Mouse (Mus musculus) cortical plate, adult 2 months (tissue): ENCODE measurements at regions not wholly inside any gene's neighbourhood (a gene's known extent, or its start where the extent isn't known, plus 50 kb on each side); places are given as distances from the start of the nearest gene placed in this dataset.
A peak's percentile ranks its signal among the peaks of the same experiment; 100 is the strongest.

Experiments used
- H3K27ac ChIP-seq: fragments of 200-500 bp; 2 replicates; pipeline ENCODE4 v1.5.1; 2012; ENCODE audit warnings: low read length, control low read depth, inconsistent platforms; ENCODE audit not compliant: insufficient read depth
- H3K4me1 ChIP-seq: fragments of 200-500 bp; 2 replicates; pipeline ENCODE4 v1.6.1; 2011; ENCODE audit warnings: low read length; ENCODE audit not compliant: control insufficient read depth, insufficient read depth
- H3K4me3 ChIP-seq: fragments of 200-500 bp; 2 replicates; pipeline ENCODE4 v1.5.1; 2011; ENCODE audit warnings: mild to moderate bottlenecking, low read length, control low read depth; ENCODE audit not compliant: insufficient read depth
- CTCF ChIP-seq: fragments of 200-500 bp; IDR thresholded peaks from 2 replicates; pipeline ENCODE4 v1.5.1; 2011; ENCODE audit warnings: mild to moderate bottlenecking, control low read depth, low read length; ENCODE audit not compliant: insufficient read depth; ENCODE audit errors: extremely low read depth
- POLR2A ChIP-seq: fragments of 200-500 bp; IDR thresholded peaks from 2 replicates; pipeline ENCODE4 v1.6.1; 2011; ENCODE audit warnings: mild to moderate bottlenecking, low read length, control low read depth; ENCODE audit not compliant: insufficient read depth; ENCODE audit errors: extremely low read depth

DNA sequence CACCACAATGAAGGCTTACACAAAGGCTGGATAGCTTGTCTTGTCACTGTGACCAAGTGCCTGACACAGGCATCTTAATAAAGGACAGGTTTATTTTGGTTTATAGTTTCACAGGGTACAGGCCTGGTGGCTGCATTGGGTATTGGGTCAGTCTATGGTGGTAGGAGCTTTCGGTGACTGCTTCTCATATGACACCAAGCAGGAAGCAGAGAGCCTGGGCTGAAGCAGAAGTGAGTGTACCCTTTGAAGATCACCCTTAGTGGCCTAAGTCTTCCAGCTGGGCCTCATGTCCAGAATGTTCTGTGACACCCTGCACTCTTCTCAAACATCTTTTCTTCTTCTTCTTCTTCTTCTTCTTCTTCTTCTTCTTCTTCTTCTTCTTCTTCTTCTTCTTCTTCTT is 264.1 kb downstream of the 4933412E24Rik start:
- H3K4me3 ChIP-seq, result no peak overlapping the region
- no peak overlapping the region for H3K27ac ChIP-seq
- TF ChIP-seq CTCF (no peak), POLR2A (no peak)

DNA sequence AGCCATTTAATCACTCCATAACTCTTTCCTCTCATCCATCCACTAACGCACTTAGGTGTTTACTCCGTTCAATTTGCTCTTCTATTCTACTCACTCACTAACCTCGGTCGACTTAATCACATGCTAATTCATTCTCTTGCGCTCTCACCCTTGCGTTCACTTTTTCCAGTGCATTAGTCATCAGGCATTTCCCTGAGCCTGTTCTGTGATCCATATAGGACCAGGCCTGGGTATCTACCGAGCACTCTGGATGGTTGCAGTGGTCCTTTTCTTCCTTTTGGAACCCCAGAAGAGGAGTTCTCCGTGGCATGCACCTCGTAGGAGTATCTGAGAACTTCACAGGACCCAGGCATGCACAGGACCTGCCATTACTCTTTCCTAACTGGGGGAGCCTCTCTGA is 270.1 kb downstream of the 4933412E24Rik start:
- Histone ChIP-seq H3K4me3 (no peak overlapping the region), H3K27ac (no peak overlapping the region), H3K4me1 (no peaks in the 10 kb centered on the region)
- no peak for TF ChIP-seq CTCF
- no peak for TF ChIP-seq POLR2A

More for the DNA sequence above, 264.1 kb downstream of the 4933412E24Rik start:
- 0 out of 2 replicates have a peak, but pooled peaks cover 2% of the 10 kb centered on the region for H3K4me1 ChIP-seq

DNA sequence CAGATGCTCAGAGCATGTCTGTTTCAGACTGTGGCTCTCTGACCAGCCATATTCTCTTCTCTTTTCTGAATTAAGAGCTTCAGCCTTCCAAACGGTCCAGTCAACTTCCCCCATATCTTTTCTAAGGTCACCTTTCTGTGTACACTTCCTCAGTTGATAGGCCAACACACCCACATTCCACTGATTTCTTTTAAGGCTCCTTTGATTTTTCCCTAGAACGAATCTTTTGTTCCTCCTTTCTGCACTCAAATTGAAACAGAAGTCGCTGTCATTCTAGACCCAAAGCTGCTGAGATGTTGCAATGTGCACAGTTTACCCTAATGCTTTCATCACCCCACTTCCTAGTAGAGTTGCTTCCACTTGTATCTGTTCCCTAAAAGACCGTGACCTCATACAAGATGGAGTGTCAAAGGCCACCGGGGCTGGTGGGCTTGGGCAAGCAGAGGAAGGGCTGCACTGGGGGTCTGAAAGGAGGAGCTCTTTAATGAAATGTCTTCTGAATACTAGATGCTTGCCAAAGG is 271.9 kb downstream of the 4933412E24Rik start:
- Histone ChIP-seq H3K4me3 (no peak overlapping the region), H3K4me1 (no peaks in the 10 kb centered on the region), H3K27ac (no peak overlapping the region)
- TF ChIP-seq POLR2A (no peak), CTCF (no peak)

DNA sequence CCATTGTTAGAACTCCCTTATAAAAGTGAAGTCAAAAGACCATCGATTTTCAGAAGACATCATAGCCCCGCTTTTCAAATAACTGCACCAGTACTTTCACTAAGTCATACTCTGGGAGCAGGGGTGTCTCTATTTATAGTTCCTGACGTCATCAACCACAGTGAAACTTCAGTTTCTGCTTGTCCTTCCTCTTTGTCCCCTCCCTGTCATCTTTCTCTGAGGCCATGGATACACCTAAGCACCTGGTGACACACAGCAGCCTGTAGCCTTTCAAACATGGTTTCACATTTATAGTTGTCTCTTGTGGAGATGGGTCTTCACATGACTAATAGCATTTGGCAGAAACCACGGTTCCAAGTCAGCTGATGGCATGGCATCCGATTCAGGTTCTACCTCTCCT is 277.2 kb downstream of the 4933412E24Rik start:
- Histone ChIP-seq H3K27ac (no peak overlapping the region), H3K4me1 (no peaks in the 10 kb centered on the region), H3K4me3 (no peak overlapping the region)
- TF ChIP-seq CTCF (no peak), POLR2A (no peak)

DNA sequence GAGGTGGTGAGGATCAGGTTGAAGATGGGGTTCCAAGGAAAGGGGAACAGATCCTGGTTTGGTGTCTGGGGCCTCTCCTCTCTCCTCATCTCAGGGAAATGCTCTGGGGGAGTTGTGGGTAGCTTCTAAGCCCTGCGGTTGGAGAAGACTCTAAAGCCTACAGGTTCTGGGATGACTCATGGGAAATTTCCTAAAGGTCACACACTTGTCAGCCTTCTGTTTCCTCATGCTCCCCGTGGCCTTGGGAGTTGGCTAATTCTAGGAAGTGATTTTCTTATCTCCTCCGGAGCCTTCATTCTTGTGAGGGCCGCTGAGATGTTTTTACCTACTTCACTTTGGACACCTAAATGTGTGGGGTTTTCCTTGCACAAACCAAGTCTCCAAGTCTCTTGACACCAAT is 279.2 kb downstream of the 4933412E24Rik start:
- TF ChIP-seq CTCF, result no peak
- TF ChIP-seq POLR2A, result no peak
- Histone ChIP-seq H3K4me3 (no peak overlapping the region), H3K27ac (no peak overlapping the region), H3K4me1 (no peaks in the 10 kb centered on the region)

DNA sequence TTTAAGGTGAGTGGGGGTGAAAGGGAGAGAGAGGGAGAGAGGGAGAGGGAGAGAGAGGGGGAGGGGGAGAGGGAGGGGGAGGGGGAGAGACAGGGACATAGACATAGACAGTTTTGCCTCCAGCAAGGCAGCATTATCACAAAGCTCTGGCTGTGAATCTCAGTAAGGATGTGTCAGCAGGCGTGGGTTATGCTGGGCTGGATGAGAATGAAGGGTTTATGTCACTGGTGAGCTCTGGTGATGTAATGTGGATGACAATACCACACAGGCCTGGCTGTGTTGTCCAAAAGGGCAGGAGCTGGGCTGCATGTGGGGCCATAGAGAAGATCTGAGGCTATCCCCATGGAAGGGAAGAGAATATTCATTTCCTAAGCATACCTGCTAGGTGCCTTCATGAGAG is 282.0 kb downstream of the 4933412E24Rik start:
- H3K4me1 ChIP-seq, result no peaks in the 10 kb centered on the region
- no peak overlapping the region for H3K27ac ChIP-seq
- H3K4me3 ChIP-seq, result no peak overlapping the region
- TF ChIP-seq POLR2A, result no peak
- no peak for TF ChIP-seq CTCF

DNA sequence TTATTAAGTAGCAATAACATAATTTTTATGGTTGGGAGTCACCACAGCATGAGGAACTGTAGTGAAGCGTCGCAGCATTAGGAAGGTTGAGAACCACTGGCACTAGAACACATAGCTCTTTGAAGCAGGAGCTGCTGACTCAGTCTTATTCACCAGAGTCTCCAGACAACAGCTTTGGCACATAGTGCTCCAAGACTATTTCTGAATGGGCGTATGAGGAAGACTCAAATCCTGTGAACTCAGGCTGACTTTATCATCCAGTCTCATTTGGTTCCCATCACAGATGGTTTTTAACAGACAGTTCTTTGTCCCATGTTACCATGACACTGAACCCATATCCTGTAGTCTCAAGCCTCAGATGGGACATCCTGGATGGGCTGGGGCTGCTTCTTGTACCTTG is 282.5 kb downstream of the 4933412E24Rik start:
- TF ChIP-seq POLR2A, result no peak
- no peak for TF ChIP-seq CTCF
- Histone ChIP-seq H3K27ac (no peak overlapping the region), H3K4me3 (no peak overlapping the region), H3K4me1 (no peaks in the 10 kb centered on the region)

DNA sequence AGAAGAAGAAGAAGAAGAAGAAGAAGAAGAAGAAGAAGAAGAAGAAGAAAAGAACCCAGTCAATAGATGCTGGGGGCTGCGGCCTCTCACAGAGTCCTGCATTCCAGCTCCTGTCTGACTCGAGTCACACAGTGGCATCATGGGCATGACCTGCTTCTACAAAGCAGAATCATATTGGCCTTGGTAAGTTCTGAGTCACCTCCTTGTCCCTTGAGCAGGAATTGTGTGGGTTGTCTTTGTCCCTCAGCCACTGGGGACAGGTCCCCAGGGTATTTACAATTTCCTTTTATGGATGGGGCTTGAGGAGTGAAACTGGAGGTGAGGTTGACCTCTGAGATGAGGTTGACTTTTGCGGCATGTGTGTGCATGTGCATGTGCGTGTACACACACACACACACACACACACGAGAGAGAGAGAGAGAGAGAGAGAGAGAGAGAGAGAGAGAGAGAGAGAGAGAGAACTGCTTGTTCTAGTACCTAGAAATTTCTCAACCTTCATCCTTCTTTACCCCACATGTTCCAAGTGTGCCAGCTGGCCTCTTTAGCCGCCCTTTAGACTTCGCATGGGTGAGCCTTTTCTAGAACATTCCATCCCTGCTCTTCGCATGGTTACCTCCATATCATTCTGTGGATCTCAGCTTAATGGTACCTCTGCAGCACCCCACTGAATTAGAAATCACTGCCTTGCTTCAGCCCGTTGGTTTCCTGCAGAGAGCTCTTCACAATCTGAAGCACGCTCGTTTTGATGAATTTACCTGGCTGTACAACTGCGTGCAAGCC is 283.2 kb downstream of the 4933412E24Rik start:
- Histone ChIP-seq H3K4me1 (no peaks in the 10 kb centered on the region), H3K4me3 (no peak overlapping the region), H3K27ac (no peak overlapping the region)
- TF ChIP-seq POLR2A (no peak), CTCF (no peak)

DNA sequence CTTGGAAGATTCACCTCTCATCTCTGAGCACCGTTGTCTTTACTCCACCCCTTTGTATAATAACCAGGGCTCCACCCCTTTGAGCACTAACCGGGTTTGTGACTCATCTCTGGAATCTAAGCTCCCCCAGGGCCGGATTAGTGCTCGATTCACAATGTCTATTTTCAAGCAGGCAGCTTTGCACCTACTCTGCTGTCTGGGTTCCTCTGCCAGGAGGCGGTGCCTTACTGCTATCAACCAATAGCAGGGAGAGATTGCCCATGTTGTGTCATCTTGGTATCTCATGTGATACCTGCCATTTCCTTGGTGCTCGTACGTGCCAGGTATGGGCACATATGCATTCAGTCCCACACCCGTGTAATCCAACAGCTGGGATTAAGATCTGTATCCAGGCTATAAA is 285.3 kb downstream of the 4933412E24Rik start:
- TF ChIP-seq CTCF (no peak), POLR2A (no peak)
- H3K27ac ChIP-seq, result no peak overlapping the region
- H3K4me3 ChIP-seq, result no peak overlapping the region
- peaks cover 2% of the 10 kb centered on the region; the same call in 1 of the 2 replicates for H3K4me1 ChIP-seq

DNA sequence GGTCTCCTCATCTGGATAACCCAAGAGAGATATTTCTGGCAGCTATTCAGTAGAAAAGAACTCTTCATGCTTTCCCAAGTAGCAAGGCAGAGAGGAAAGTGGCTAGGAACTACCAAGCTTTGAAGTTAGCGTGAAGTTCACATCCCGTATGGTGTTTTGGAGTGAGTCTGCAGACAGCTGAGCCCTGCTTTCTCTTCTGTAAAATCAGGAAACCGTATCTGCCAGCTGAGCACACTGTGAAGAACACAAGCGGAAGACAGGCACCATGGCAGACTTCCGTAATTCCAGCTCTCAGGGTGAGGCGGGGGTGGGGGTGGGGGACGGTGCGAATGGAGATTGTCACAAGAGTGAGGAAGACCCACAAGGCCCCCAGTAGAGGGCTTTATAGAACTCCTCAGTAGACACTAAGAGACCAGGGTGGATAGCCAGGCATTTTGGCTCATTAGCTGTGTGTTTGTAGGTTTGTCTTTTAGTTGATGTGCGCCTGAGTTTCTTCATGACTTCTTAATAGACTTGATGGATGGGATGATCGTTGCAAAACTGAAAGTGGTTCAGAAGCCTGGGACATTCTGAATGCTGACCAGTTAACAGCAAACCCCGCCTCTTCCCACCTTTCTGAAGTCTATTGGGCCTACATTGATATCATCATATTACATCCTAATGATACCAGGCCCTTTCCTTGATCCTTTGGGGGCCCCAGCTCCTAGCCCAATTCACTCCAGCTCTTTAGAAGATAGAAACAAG is 287.4 kb downstream of the 4933412E24Rik start:
- peaks cover 2% of the 10 kb centered on the region; the same call in 1 of the 2 replicates for H3K4me1 ChIP-seq
- no peak for TF ChIP-seq POLR2A
- no peak for TF ChIP-seq CTCF
- H3K27ac ChIP-seq, result 0 out of 2 replicates have a peak overlapping the region, but pooled peaks have one; percentile 6
- no peak overlapping the region for H3K4me3 ChIP-seq
